Mouse (Mus musculus) liver, embryonic 16.5 days (tissue): ENCODE measurements around the gene Syngr1. TPM values are rescaled to one million over a fixed set of nuclear protein-coding genes. Genes with fewer than 3 reads are reported as not detected.

Source experiments
- ATAC-seq: fragments of 200-750 bp; cut with Nextera tagmentation; 2 replicates; pipeline ENCODE4 v1.8.0; 2017; ENCODE audit warnings: low read depth, mild to moderate bottlenecking, moderate number of reproducible peaks, moderate library complexity
- H3K27ac ChIP-seq: fragments of 300-500 bp; sonication (generic); 2 replicates; pipeline ENCODE4 v1.5.1; 2014; ENCODE audit warnings: mild to moderate bottlenecking, low read length
- H3K27me3 ChIP-seq: fragments of 300-500 bp; sonication (generic); 2 replicates; pipeline ENCODE4 v1.6.1; 2014; ENCODE audit warnings: low read depth, low read length, mixed read lengths; ENCODE audit not compliant: control insufficient read depth, insufficient read depth
- H3K36me3 ChIP-seq: fragments of 300-500 bp; sonication (generic); 2 replicates; pipeline ENCODE4 v1.6.1; 2014; ENCODE audit warnings: mild to moderate bottlenecking; ENCODE audit not compliant: control insufficient read depth, insufficient read depth
- H3K4me1 ChIP-seq: fragments of 300-500 bp; sonication (generic); 2 replicates; pipeline ENCODE4 v1.6.1; 2014; ENCODE audit warnings: low read depth, low read length, mixed read lengths; ENCODE audit not compliant: control insufficient read depth
- H3K4me2 ChIP-seq: fragments of 300-500 bp; sonication (generic); 2 replicates; pipeline ENCODE4 v1.6.1; 2014; ENCODE audit warnings: low read depth, low read length, mixed read lengths
- H3K4me3 ChIP-seq: fragments of 300-500 bp; sonication (generic); 2 replicates; pipeline ENCODE4 v1.5.1; 2014; ENCODE audit warnings: low read depth, mild to moderate bottlenecking, low read length
- H3K9ac ChIP-seq: fragments of 300-500 bp; sonication (generic); 2 replicates; pipeline ENCODE4 v1.6.1; 2014; ENCODE audit warnings: low read depth, low read length
- H3K9me3 ChIP-seq: fragments of 300-500 bp; sonication (generic); replicated peaks from 2 replicates; pipeline ENCODE4 v1.6.1; 2016; ENCODE audit warnings: low read length; ENCODE audit not compliant: control insufficient read depth
- WGBS: fragments of 180-500 bp; shearing (Covaris S2); extraction: QIAGEN DNeasy Blood & Tissue Kit; methylation state at CpG from one replicate; pipeline ENCODE4 v1.1.7; 2014; ENCODE audit not compliant: insufficient replicate concordance; 5-methylcytosine and 5-hydroxymethylcytosine counted together
- polyA plus RNA-seq: library from polyadenylated mRNA; unstranded; fragments of >200 nt; fragmentation: Nextera tagmentation; extraction: Ambion mirVana; gene quantifications from 2 replicates; pipeline ENCODE4 v1.2.1, GENCODE M21; 2015

The Syngr1 gene
- polyA plus RNA-seq, 1 experiment from 2014 or later = 11.3 TPM

- Histone ChIP-seq H3K9me3 (no peaks in the 10 kb centered on the region), H3K4me2 (peak overlapping the region; percentile 76), H3K27me3 (no peaks in the 10 kb centered on the region), H3K9ac (peak overlapping the region; percentile 90), H3K4me1 (peaks cover 40% of the 10 kb centered on the region), H3K36me3 (peaks cover 60% of the 10 kb centered on the region), H3K27ac (peak overlapping the region; percentile 89), H3K4me3 (peak overlapping the region; percentile 88)
- ATAC-seq = no peak
- WGBS = 38% methylated on average over 9 of the region's 9 CpGs
These were observed 10.2 kb upstream of the Syngr1 start for GRCm38 (mm10) chr15:80080711-80081615.

- 0 out of 2 replicates have a peak, but pooled peaks cover 4% of the 10 kb centered on the region for H3K9me3 ChIP-seq
- peak overlapping the region; percentile 89 for H3K27ac ChIP-seq
- H3K36me3 ChIP-seq = peaks cover 52% of the 10 kb centered on the region
- ATAC-seq = no peak
- peak overlapping the region; percentile 90 for H3K9ac ChIP-seq
- H3K4me2 ChIP-seq = peak overlapping the region; percentile 76
- no peaks in the 10 kb centered on the region for H3K27me3 ChIP-seq
- WGBS = 3% methylated on average over 11 of the region's 11 CpGs
- H3K4me1 ChIP-seq = peaks cover 34% of the 10 kb centered on the region
- peak overlapping the region; percentile 88 for H3K4me3 ChIP-seq
These were observed 9.2 kb upstream of the Syngr1 start for GRCm38 (mm10) chr15:80081801-80082546.

GRCm38 (mm10) chr15:80082661-80083275 is 8.4 kb upstream of the Syngr1 start:
- Histone ChIP-seq H3K4me2 (peak overlapping the region; percentile 76), H3K4me1 (peaks cover 42% of the 10 kb centered on the region), H3K9ac (peak overlapping the region; percentile 90), H3K27ac (peak overlapping the region; percentile 89), H3K9me3 (0 out of 2 replicates have a peak, but pooled peaks cover 4% of the 10 kb centered on the region), H3K36me3 (peaks cover 45% of the 10 kb centered on the region), H3K27me3 (no peaks in the 10 kb centered on the region), H3K4me3 (peak overlapping the region; percentile 88)
- WGBS = 0% methylated on average over 21 of the region's 21 CpGs
- ATAC-seq = no peak

DNA sequence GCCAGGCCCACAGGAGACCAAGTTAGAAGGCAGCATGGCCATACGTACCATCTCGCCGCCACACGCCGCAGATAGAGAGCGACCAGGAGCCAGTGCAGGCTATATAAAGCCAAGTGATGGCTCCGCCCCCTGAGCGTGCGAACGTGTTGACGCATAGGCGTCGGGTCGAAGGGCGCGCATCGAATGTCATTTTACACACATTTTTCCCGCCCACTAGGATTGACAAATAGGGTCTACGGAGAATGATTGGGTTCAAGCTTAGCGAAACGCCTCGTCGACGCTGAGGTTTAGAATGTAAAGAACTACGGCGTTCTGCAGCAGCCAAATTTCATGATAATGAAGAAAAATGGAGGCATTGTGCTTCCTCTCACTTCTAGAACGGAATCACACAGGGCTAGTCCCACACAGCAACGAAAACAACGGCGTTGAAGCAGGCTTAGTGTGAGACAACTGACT is 7.8 kb upstream of the Syngr1 start:
- Histone ChIP-seq H3K9me3 (0 out of 2 replicates have a peak, but pooled peaks cover 4% of the 10 kb centered on the region), H3K27ac (peak overlapping the region; percentile 97), H3K9ac (peak overlapping the region; percentile 90), H3K27me3 (no peaks in the 10 kb centered on the region), H3K36me3 (peaks cover 40% of the 10 kb centered on the region), H3K4me3 (peak overlapping the region; percentile 88), H3K4me2 (peak overlapping the region; percentile 83), H3K4me1 (peaks cover 47% of the 10 kb centered on the region)
- WGBS = under 1% methylated on average over 30 of the region's 30 CpGs
- peak; percentile 86 for ATAC-seq

- peak overlapping the region; percentile 88 for H3K4me3 ChIP-seq
- ATAC-seq = no peak
- H3K27ac ChIP-seq = peak overlapping the region; percentile 97
- H3K27me3 ChIP-seq = no peaks in the 10 kb centered on the region
- peak overlapping the region; percentile 83 for H3K4me2 ChIP-seq
- peaks cover 50% of the 10 kb centered on the region for H3K4me1 ChIP-seq
- WGBS = 1% methylated on average over 12 of the region's 12 CpGs
- peak overlapping the region; percentile 72 for H3K9ac ChIP-seq
- 0 out of 2 replicates have a peak, but pooled peaks cover 4% of the 10 kb centered on the region for H3K9me3 ChIP-seq
- peaks cover 36% of the 10 kb centered on the region for H3K36me3 ChIP-seq
These were observed 7.4 kb upstream of the Syngr1 start for GRCm38 (mm10) chr15:80083740-80084139.

- Histone ChIP-seq H3K36me3 (no peaks in the 10 kb centered on the region), H3K9me3 (0 out of 2 replicates have a peak, but pooled peaks cover 4% of the 10 kb centered on the region), H3K4me3 (no peak overlapping the region), H3K9ac (peak overlapping the region; percentile 36; the same call in 1 of the 2 replicates), H3K27me3 (peaks cover 11% of the 10 kb centered on the region), H3K4me1 (peaks cover 50% of the 10 kb centered on the region), H3K27ac (peak overlapping the region; percentile 89), H3K4me2 (peak overlapping the region; percentile 12)
- ATAC-seq = peak; percentile 77
- WGBS = 39% methylated on average over 9 of the region's 9 CpGs
These were observed 3.6 kb upstream of the Syngr1 start for GRCm38 (mm10) chr15:80087406-80088012.

DNA sequence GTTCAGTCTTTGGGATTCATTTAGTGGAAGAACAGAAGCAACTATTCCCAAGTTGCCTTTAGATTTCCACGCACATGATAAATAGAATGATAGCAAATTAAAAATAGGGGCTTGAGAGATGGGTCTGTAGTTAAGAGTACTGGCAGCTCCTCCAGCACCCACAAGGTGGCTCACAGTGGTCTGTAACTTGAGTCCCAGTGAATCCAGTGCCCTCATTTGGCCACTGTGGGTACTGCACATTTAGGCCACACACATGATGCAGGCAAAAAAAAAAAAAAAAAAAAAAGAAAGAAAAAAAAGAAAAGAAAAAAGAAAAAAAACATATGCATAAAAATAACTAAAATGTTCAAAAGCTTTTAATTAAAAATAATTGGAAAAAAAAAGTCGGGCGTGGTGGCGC is 2.5 kb upstream of the Syngr1 start:
- peaks cover 13% of the 10 kb centered on the region for H3K27me3 ChIP-seq
- ATAC-seq = no peak
- H3K4me2 ChIP-seq = no peak overlapping the region
- H3K4me3 ChIP-seq = no peak overlapping the region
- peaks cover 50% of the 10 kb centered on the region for H3K4me1 ChIP-seq
- H3K27ac ChIP-seq = peak overlapping the region; percentile 89; the same call in 1 of the 2 replicates
- no peaks in the 10 kb centered on the region for H3K36me3 ChIP-seq
- H3K9me3 ChIP-seq = 0 out of 2 replicates have a peak, but pooled peaks cover 4% of the 10 kb centered on the region
- WGBS = 25% methylated on average over 4 of the region's 4 CpGs
- no peak overlapping the region for H3K9ac ChIP-seq

DNA sequence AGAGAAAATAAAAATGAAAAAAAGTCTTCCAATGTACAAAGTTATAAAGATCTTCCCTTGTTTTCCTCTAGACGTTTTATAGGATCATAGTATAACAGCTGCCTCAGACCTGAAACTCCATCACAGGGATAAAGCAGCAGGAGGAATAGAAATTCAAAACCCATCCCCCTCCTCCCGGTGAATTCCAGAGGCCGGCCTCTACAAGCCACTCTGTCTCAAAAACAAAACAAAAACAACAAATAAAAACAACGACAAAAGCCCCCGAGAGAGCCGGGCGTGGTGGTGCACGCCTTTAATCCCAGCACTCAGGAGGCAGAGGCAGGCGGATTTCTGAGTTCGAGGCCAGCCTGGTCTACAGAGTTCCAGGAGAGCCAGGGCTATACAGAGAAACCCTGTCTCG is 979 bp upstream of the Syngr1 start:
- H3K4me2 ChIP-seq = peak overlapping the region; percentile 98; the same call in 1 of the 2 replicates
- H3K9me3 ChIP-seq = 0 out of 2 replicates have a peak, but pooled peaks cover 4% of the 10 kb centered on the region
- WGBS = 65% methylated on average over 11 of the region's 11 CpGs
- peaks cover 46% of the 10 kb centered on the region for H3K4me1 ChIP-seq
- H3K36me3 ChIP-seq = no peaks in the 10 kb centered on the region
- H3K4me3 ChIP-seq = no peak overlapping the region
- no peak for ATAC-seq
- H3K27ac ChIP-seq = no peak overlapping the region
- no peak overlapping the region for H3K9ac ChIP-seq
- H3K27me3 ChIP-seq = peaks cover 13% of the 10 kb centered on the region
